Mouse (Mus musculus): ENCODE measurements around the gene Rfc1. TPM values are rescaled to one million over a fixed set of nuclear protein-coding genes. Genes with fewer than 3 reads are reported as not detected.
A peak's percentile ranks its signal among the peaks of the same experiment; 100 is the strongest.

The Rfc1 gene
- total RNA-seq (2014; fragmentation: Nextera tagmentation) = 67.0 and 94.1 TPM in 2 replicates
- total RNA-seq (2017) = 105 and 140 TPM in 2 replicates

DNA sequence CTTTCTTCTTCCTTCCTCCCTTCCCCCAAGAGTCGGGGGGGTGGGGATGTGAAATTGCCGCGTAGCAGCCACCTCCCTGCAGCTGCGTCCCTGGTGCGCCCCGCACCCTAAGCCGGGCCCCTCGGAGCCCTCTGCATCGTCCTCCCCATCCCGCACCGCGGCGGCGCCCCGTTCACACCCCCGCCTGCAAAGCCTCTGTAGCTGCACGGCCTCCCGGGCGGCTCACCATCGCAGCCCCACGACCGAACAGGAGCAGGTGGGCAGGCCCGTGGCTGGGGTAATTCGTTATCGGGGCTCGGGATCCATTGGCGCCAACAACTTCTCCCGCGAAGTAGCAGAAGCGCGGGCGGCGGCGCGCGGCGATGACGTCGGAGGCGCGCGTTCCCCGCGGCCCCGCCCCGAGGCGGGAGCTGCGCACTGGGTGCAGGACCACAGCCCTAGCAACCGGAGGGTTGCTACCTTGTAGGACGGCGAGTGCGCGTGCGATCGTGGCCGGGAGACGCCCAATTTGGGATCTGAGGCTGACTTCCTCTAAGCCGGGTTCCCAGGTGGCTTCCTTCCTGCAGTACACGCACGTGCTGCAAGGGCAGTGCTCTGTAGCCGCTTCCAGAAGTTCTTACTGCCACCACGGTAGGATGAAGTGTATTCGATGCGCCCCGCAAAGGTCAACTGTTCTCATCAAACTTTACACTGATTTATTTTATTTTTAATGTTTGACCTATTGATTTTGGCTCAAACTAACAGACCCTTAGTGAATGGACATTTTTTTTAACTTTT is at the start of gene Rfc1:
TSS of gene Rfc1 (minus strand) at position 373 of the 777 bp plus-strand sequence.
- ATAC-seq (replicated peaks; ENCODE audit: low FRiP score, low TSS enrichment, poor library complexity, severe bottlenecking) = peak; percentile 95

DNA sequence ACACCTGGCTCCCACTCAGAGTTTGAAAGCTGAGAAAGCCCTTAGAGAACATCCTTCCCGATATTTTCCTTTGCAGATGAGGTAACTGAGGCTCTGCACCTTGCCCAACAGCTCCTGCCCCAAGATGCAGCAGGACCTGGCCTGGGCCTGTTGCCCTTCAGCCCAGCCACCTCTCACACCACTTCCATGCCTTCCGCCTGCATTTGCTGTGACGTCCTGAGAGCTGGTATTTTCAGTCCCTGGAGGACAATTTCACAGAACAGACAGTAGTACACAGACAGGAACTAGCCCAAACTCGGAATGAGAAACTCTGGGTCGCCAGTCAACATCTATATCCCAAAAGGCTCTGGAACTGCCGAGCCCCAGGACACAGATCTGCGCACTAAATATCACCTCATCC is 39.3 kb upstream of the Rfc1 start:
- ATAC-seq (replicated peaks; ENCODE audit: low FRiP score, low TSS enrichment, poor library complexity, severe bottlenecking) = no peak

DNA sequence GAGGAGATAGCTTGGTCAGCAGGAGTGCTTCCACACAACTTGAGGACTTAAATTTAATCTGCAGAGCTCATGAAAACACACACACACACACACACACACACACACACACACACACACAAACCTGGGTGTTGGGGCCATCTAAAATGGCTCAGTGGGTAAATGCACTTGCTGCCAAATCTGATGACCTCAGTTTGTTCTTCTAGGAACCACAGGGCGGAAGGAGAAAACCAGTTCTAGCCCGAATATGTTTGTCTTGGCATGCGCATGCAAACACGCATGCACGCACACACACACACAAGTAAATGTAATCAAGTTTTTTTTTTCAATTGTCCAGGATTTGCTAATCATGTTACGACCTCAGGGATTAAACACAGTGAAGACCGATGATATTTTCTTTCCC is 36.1 kb upstream of the Rfc1 start:
- no peak for ATAC-seq (replicated peaks; ENCODE audit: low FRiP score, low TSS enrichment, poor library complexity, severe bottlenecking)

DNA sequence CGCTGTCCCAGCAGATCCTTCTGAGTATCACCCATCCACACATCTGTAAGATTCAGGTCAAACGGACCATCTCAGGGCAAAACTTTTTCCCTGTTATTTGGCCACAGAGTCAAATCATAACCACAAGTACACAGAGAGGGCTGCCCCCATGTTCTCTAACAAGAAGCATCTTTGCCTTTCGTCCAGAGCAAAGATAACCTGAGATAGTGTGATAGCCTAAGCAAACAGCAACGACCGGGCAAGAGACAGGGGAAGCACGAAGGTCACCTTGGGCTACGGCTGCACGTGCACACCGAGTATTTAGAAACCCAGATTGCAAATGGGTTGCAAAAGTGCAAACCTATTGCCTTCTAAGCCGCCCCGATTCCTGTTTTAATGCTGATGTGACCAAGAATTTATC is 32.4 kb upstream of the Rfc1 start:
- ATAC-seq (replicated peaks; ENCODE audit: low FRiP score, low TSS enrichment, poor library complexity, severe bottlenecking) = no peak

DNA sequence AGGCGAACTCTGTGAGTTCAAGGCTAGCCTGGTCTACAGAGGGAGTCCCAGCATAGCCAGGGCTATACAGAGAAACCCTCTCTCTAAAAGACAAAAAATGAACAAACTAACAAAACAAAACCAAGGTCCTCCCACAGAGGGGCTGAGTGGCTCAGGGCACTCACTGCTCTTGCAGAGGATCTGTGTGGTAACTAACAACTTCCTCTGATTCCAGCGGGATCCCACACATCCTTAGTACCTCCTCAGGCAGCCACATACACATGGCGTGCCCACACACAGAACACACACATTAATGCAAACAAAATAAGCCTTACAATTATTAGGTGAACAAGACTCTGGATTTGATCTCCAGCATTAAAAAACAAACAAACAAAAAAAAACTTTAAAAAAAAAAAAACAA is 22.3 kb upstream of the Rfc1 start:
- ATAC-seq (replicated peaks; ENCODE audit: low FRiP score, low TSS enrichment, poor library complexity, severe bottlenecking) = no peak

DNA sequence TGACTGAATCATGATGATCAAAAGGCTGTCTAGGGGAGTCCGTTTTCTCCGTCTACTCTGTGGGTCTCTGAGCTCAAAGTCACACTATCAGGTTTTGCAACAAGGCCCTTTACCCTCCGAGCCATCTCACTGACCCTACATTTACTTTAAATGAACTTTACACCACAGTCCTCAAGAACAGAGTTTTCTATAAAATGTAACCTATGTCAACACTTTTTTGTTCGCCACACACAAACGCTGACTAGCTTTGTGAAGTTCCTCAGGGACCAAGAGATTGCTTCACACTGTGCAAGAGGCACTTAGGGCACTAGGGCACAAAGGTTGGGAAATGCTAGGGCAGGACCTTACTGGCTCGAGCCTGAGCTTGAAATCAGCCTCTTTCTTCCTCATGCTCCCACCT is 21.4 kb upstream of the Rfc1 start:
- no peak for ATAC-seq (replicated peaks; ENCODE audit: low FRiP score, low TSS enrichment, poor library complexity, severe bottlenecking)

DNA sequence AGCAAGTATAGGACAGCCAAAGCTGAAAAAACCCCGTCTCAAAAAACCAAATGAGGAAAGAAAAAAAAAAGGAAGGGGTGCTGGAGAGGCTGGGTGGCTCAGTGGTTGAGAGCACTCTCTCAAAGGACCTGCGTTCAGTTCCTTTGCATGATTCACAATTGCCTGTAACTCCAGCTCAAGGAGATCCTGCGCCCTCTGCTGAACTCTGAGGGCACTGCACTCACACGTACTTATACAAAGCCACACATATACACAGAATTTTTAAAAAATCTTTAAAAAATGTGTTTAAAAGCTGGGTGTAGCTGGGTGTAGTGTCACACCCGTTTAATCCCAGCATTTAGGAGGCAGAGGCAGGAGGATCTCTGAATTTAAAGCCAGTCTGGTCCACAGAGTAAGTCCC is 19.5 kb upstream of the Rfc1 start:
- ATAC-seq (replicated peaks; ENCODE audit: low FRiP score, low TSS enrichment, poor library complexity, severe bottlenecking) = no peak

DNA sequence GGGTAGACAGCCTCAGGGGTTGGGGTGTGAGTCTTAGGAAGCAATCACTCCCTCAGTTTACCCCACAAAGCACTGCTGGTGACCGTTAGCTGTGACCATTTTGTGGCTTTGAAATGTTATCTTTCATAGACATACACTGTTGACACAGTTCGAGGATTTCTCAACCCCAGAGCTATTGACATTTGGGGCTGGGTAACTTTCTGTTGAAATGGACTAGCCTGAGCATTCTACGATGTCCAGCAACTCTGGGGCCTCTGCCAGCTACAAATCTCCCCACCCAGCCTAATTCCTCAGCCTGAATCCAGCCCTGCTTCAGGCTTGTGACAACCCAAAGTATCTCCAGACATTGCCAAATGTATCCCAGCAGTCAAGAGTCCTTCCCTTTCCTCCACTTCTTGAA is 18.6 kb upstream of the Rfc1 start:
- no peak for ATAC-seq (replicated peaks; ENCODE audit: low FRiP score, low TSS enrichment, poor library complexity, severe bottlenecking)

DNA sequence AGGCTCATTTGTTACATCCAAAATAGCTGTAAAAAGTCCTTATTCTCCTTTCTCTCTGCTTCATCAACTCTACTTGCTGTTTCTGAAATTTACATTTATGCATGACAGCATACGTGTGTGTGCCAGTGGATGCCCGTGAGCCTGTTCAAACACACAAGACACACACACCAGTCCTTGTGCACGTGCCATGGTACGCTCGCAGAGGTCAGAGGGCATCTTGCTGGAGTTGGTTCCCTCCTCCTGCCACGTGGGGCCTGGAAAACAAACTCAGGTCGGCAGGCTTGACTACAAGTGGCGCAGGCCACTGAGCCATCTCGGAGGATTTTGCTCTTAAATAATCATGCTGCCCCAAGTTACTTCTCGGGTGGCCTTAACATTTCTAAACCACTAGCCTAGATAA is 15.0 kb upstream of the Rfc1 start:
- ATAC-seq (replicated peaks; ENCODE audit: low FRiP score, low TSS enrichment, poor library complexity, severe bottlenecking) = no peak

DNA sequence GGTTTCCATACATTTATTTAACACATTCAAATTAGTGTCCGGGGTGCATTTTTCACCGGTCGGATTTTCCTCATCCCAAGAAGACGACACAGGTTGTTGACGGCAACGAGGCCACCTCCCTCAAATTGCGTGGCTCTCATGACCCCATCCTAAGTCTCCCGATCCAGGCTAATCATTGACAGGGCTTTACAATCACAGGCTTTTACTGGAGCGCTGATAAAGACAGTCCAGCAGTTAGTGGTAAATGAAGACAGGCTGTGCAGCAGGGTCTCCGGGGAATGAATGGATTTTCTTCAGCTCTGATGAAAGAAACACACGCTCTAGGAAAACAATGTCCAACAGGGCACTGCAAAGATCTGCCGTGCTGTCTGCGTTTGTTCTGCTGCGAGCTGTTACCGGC is 12.7 kb upstream of the Rfc1 start, which contains the start of gene Klb:
TSS of gene Klb (plus strand) at position 147 of the 400 bp plus-strand sequence.
- no peak for ATAC-seq (replicated peaks; ENCODE audit: low FRiP score, low TSS enrichment, poor library complexity, severe bottlenecking)

DNA sequence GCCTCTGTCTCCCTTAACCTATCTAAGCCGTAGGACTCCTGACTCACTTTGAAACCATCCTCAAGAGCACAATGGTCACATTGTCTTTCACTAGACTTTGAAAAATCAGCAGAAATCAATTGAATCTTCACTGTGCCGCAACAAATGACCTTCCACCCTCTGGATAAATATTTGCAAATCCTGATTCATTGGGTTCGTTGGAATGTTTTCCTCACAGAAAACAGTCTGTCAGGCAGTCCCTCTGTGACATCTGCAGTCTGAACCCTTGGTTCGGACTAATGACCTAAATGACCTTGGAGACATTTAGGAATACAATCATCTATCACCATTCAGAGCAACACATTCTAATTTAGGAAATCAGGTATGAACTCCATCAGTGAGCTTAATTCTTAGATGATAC is 4.7 kb upstream of the Rfc1 start:
- ATAC-seq (replicated peaks; ENCODE audit: low FRiP score, low TSS enrichment, poor library complexity, severe bottlenecking) = no peak

DNA sequence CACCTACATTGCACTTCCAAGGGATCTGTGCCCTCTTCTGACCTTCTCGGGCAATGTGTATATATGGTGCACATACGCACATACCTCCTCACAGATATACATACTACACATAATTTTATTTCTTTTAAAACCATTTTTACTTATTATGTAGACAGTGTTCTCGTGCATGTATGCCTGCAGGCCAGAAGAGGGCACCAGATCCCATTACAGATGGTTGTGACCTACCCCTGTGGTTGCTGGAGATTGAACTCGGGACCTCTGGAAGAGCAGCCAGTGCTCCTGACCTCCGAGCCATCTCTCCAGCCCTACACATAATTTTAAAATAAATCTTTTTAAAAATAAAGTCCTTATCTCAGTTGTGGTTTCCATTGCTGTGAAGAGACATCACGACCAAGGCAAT is 2.9 kb upstream of the Rfc1 start:
- ATAC-seq (replicated peaks; ENCODE audit: low FRiP score, low TSS enrichment, poor library complexity, severe bottlenecking) = no peak

DNA sequence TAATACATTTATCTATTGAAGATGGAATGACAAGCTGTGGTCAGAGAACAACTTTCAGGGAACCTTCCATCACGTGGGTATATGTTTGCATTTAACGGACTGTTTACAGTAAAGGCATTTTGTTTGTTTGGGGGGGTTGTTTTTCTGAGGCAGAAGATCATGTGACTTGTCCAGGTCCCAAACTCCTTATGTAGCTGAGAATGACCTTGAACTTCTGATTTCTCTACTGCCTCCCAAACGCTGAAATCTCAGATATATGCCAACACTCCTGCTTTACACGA is 545 bp upstream of the Rfc1 start:
- ATAC-seq (replicated peaks; ENCODE audit: low FRiP score, low TSS enrichment, poor library complexity, severe bottlenecking) = no peak

DNA sequence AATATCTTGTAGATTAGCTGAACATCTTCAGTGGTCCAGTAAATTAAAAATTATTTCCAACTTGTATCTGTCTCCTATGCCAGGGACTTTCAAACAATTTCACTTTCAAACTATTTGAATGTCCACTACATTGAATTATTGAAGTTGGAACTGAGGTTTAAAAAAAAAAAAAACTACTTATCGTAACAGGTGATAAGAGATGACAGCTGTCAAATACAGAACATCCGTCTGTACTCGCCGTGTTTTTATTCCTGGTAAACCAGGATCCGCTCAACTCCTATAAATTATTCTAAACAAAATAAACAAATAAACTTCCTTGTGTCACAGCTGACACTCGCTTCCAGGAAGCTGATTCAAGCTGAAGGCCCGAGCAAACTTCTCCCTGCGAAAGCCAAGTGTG is 682 bp downstream of the Rfc1 start:
- ATAC-seq (replicated peaks; ENCODE audit: low FRiP score, low TSS enrichment, poor library complexity, severe bottlenecking) = no peak

DNA sequence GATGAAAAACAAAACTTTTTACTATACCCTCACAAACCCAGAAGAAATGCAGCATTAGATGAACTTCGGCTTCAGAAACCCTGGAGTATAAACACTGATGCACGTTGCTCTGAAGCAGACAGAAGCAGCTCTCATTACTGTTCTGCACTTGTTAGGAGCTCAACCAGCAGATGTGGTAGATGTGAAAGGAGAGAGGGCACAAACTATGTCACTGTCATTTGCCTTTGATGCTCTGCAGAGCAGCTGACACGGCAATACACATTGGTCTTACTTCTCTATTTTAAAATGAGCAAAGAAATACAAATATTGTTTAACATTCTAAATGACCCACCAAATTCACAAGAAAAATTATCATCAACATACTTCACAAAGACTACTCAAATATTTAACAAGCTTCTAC is 5.5 kb downstream of the Rfc1 start:
- no peak for ATAC-seq (replicated peaks; ENCODE audit: low FRiP score, low TSS enrichment, poor library complexity, severe bottlenecking)

DNA sequence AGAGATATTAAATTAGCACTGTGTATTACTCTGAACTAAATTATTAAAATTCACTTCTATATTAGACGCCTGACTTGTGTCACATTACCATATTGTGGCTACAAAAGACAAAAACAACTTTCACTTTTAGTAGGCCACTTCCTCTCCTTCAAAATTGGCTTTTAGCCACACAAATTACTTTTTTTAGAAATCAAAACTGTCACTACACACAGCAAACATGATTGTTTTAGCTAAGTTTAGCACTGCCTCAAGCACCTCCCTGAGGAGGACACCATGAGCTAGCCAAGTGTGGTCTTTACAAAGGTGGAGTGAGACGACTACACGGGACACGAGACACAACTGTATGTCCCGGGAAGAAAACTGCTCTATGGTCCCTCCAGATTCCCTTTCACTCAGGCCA is 9.3 kb downstream of the Rfc1 start:
- ATAC-seq (replicated peaks; ENCODE audit: low FRiP score, low TSS enrichment, poor library complexity, severe bottlenecking) = 0 out of 2 replicates have a peak, but pooled peaks have one; percentile 20

DNA sequence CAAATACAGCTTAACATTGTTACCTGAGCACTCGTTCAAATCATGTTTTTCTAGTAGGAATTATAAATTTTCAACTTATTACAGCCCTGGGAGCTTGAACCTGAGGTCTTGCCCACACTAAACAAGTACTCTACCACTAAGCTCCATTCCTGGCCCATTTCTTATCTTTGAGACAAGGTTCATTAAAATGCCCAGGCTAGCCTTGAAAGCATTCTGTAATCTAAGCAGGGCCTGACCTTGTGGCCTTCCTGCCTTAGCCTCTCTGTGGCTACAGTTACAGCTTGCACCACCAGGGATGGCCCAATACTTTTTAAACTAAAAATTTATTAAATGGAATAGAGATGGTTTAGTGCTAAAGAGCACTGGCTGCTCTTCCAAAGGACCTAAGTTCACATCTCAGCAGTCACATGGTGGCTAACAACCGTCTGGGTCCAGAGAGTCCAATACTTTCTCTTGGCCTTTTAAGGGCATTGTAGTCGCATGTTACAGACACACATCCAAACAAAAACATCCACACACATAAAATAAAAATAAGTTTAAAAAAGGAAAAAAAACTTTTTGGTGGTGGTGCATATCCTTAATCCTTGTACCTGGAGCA is 10.6 kb downstream of the Rfc1 start:
- no peak for ATAC-seq (replicated peaks; ENCODE audit: low FRiP score, low TSS enrichment, poor library complexity, severe bottlenecking)

DNA sequence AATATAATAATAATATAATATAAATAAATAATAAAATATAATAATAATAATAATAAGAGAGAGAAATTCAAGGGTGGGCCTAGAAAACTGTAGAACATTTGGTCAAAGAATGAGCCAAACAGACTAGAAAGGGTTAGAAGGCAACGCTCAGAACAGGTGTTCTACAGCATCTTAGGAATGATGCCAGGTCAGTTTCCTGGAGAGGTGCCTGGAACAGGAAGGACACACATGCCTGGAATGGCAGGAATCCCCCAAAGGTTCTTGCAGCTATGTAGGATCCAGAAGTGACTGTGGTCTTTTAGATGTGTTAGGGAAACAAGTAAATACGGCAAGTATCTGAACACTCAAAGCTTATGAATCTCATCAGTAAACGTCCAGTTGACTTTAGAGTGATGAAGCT is 11.2 kb downstream of the Rfc1 start:
- no peak for ATAC-seq (replicated peaks; ENCODE audit: low FRiP score, low TSS enrichment, poor library complexity, severe bottlenecking)

DNA sequence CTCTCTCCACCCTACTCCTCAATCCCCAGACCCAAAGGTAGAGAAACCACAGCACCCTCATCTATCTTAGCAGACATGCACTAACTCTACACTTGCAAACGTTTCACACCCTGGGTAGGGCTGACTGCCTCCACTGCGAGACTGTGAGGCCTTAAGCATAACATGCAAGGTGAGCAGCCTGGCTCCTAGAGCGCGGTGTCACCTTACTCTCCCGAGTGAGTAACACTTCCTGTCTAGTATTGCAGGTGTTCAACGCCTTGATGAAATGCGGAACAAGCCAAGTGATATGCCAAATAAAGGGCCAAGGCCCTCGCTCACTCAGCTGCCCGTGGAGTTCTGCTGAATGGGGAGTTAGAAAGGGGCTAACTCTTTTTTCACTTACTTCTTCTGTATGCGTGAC is 13.3 kb downstream of the Rfc1 start:
- ATAC-seq (replicated peaks; ENCODE audit: low FRiP score, low TSS enrichment, poor library complexity, severe bottlenecking) = no peak

DNA sequence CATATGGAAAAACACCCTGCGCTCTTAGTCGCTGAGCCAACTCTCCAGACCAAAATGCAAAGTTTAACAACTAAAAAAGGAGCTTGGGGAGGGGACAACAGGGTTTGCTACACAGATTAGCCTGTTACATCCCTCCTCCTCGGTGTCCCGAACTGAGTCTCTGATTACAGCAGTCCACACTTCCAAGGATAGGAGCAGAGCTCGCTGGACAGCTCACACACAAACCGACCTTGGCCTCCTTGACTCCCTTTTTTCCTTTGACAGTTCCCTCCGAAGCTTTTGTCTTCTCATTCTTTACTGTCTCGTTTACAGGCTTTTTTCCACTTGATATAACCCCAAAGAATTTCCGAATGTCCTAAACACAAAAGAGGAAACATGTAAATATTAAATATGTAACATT is 16.3 kb downstream of the Rfc1 start:
- ATAC-seq (replicated peaks; ENCODE audit: low FRiP score, low TSS enrichment, poor library complexity, severe bottlenecking) = no peak

DNA sequence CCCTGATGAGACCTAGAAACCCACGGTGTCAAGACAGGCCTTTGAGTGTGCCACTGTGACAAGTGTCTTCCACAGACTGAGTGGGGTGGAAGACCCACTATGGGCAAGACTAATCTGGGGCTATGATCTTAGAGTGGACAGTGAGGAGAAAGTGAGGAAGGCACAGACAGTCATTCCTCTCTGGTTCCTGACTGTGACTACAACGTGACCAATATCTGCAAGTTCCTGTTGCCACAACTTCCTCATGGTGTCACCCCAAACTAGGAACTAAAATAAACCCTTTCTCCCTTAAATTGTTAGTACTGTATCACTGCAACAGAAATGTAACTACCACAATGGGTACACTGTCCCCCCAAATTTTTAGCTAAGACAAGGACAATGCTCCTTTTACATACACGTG is 26.6 kb downstream of the Rfc1 start:
- no peak for ATAC-seq (replicated peaks; ENCODE audit: low FRiP score, low TSS enrichment, poor library complexity, severe bottlenecking)

DNA sequence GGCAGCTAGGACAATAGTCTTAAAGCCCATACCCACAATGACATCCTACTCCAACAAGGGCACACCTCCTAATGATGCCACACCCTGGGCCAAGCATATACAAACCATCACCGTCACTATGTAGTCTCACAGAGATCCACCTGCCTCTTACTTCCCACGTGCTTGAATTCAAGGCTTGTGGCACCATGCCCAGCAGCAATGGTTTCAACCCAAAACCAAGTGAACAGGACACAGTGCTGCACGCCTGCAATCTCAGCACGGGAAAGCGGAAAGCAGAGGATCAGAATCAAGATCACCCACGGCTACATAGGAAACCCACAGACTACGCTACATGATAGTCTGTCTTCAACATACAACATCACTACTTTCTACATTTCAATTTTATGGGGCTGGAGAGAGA is 27.3 kb downstream of the Rfc1 start:
- no peak for ATAC-seq (replicated peaks; ENCODE audit: low FRiP score, low TSS enrichment, poor library complexity, severe bottlenecking)

All from megakaryocyte-erythroid progenitor cell, adult 5-6 weeks (primary cell).